Mouse (Mus musculus) embryo, embryonic 10 days (tissue): ENCODE measurements around the gene Cytl1.

Experiments
- DNase-seq: peaks from one replicate; pipeline ENCODE4 v3.0.0-alpha.2; 2015; ENCODE audit warnings: low spot score

Gene Cytl1

GRCm38 (mm10) chr5:37735224-37735623 lies at the start of gene Cytl1:
Cytl1 (plus strand) TSS chr5:37735519.
- no peak for DNase-seq

GRCm38 (mm10) chr5:37692759-37693158 lies 42.6 kb upstream of the Cytl1 start:
- DNase-seq: no peak

- DNase-seq: peak; percentile 28
Observed at GRCm38 (mm10) chr5:37695773-37696172, 39.5 kb upstream of the Cytl1 start.

GRCm38 (mm10) chr5:37697286-37697685 lies 38.0 kb upstream of the Cytl1 start:
- DNase-seq: no peak

GRCm38 (mm10) chr5:37699757-37700156 lies 35.6 kb upstream of the Cytl1 start:
- DNase-seq: no peak

GRCm38 (mm10) chr5:37704962-37705361 lies 30.4 kb upstream of the Cytl1 start:
- DNase-seq: no peak

GRCm38 (mm10) chr5:37708124-37708523 lies 27.2 kb upstream of the Cytl1 start:
- DNase-seq: no peak

- DNase-seq: no peak
Observed at GRCm38 (mm10) chr5:37709257-37709904, 25.9 kb upstream of the Cytl1 start.

GRCm38 (mm10) chr5:37716505-37717372 lies 18.6 kb upstream of the Cytl1 start, which contains the start of gene Stk32b:
Stk32b (minus strand) TSS chr5:37717171.
- DNase-seq: peak; percentile 71

GRCm38 (mm10) chr5:37717384-37717963 lies 17.8 kb upstream of the Cytl1 start:
- DNase-seq: peak; percentile 70

GRCm38 (mm10) chr5:37720670-37721069 lies 14.6 kb upstream of the Cytl1 start:
- DNase-seq: peak; percentile 29

- DNase-seq: no peak
Observed at GRCm38 (mm10) chr5:37725220-37725886, 10.0 kb upstream of the Cytl1 start.

- DNase-seq: no peak
Observed at GRCm38 (mm10) chr5:37730781-37731180, 4.5 kb upstream of the Cytl1 start.

- DNase-seq: peak; percentile 24
Observed at GRCm38 (mm10) chr5:37736213-37736612, 894 bp downstream of the Cytl1 start.

- no peak for DNase-seq
Observed at GRCm38 (mm10) chr5:37743889-37744707, 8.8 kb downstream of the Cytl1 start.

- peak; percentile 87 for DNase-seq
Observed at GRCm38 (mm10) chr5:37752027-37752967, 17.0 kb downstream of the Cytl1 start.

GRCm38 (mm10) chr5:37753366-37753765 lies 18.0 kb downstream of the Cytl1 start:
- no peak for DNase-seq

- DNase-seq: no peak
Observed at GRCm38 (mm10) chr5:37762046-37762445, 26.7 kb downstream of the Cytl1 start.

GRCm38 (mm10) chr5:37765851-37766250 lies 30.5 kb downstream of the Cytl1 start:
- peak; percentile 41 for DNase-seq

- DNase-seq: no peak
Observed at GRCm38 (mm10) chr5:37767231-37767630, 31.9 kb downstream of the Cytl1 start.
